Mouse (Mus musculus): ENCODE data around the gene Vmn1r135. TPM values are rescaled to one million over a fixed set of nuclear protein-coding genes. Genes with fewer than 3 reads are reported as not detected.
"Not testable (repeated sequence)": the region's sequence is repeated elsewhere in the genome, so short reads cannot be mapped to it uniquely, and the experiment has no call there.

Vmn1r135 gene
- not detected in 2 replicates for polyA plus RNA-seq (2015; fragmentation: Nextera tagmentation; extraction: Ambion mirVana)

GRCm38 (mm10) chr7:21832051-21832450 lies at the start of gene Vmn1r135:
Gene Vmn1r135, plus strand, starts transcription at chr7:21832351.
- not testable (repeated sequence) for H3K4me3 ChIP-seq (replicated peaks); H3K4me2 ChIP-seq (replicated peaks); H3K9ac ChIP-seq; H3K4me1 ChIP-seq; H3K36me3 ChIP-seq; H3K27me3 ChIP-seq; ATAC-seq (ENCODE audit: insufficient number of reproducible peaks, low FRiP score, low TSS enrichment, low read depth); H3K27ac ChIP-seq (replicated peaks); H3K9me3 ChIP-seq (replicated peaks)
- WGBS: no CpG with 5 or more reads among the region's 1 CpGs

- H3K4me1 ChIP-seq; ATAC-seq (ENCODE audit: insufficient number of reproducible peaks, low FRiP score, low TSS enrichment, low read depth); H3K27me3 ChIP-seq; H3K4me2 ChIP-seq (replicated peaks); H3K4me3 ChIP-seq (replicated peaks); H3K27ac ChIP-seq (replicated peaks); H3K36me3 ChIP-seq; H3K9me3 ChIP-seq (replicated peaks); H3K9ac ChIP-seq: not testable (repeated sequence)
- WGBS: no CpG with 5 or more reads among the region's 3 CpGs
Observed at GRCm38 (mm10) chr7:21796628-21797027, 35.5 kb upstream of the Vmn1r135 start, which contains the start of gene Gm4177. Gene Gm4177, minus strand, starts transcription at chr7:21796728.

DNA sequence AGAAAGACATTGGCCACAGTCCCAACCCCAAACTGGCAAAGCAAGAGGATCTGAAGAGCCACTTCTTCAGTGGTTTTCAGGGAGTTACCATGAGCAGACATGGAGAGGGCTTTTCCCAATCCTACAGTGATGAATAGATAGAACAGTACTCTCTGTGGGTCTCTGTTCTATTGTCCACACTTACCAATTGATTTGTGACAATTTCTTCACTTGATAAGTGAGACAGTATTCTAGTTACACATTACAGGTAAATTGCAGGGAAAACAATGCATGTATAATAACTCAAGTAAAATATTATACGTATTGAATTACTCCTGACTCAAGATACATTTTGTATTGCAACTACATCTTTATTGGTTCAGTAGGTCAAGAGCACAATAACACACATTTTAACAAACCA lies 12.0 kb downstream of the Vmn1r135 start, which contains the start of gene Gm5725:
Gm5725 (minus strand) TSS at position 101 of the 400 bp plus-strand sequence.
- no CpG with 5 or more reads among the region's 1 CpGs for WGBS
- H3K4me2 ChIP-seq (replicated peaks); H3K4me1 ChIP-seq; H3K36me3 ChIP-seq; H3K9ac ChIP-seq; H3K27me3 ChIP-seq; ATAC-seq (ENCODE audit: insufficient number of reproducible peaks, low FRiP score, low TSS enrichment, low read depth); H3K27ac ChIP-seq (replicated peaks); H3K9me3 ChIP-seq (replicated peaks); H3K4me3 ChIP-seq (replicated peaks): not testable (repeated sequence)

Other genes starting within 250 kb of the Vmn1r135 start
- not detected in 2 replicates for gene Vmn1r132, start 218.3 kb upstream of the Vmn1r135 start, polyA plus RNA-seq (2015; fragmentation: Nextera tagmentation; extraction: Ambion mirVana)
- gene Gm4175, start 70.9 kb upstream of the Vmn1r135 start, polyA plus RNA-seq (2015; fragmentation: Nextera tagmentation; extraction: Ambion mirVana): not detected in 2 replicates
- gene Gm4177, start 35.6 kb upstream of the Vmn1r135 start, polyA plus RNA-seq (2015; fragmentation: Nextera tagmentation; extraction: Ambion mirVana): not detected in 2 replicates
- gene Gm5725, start 11.9 kb downstream of the Vmn1r135 start, polyA plus RNA-seq (2015; fragmentation: Nextera tagmentation; extraction: Ambion mirVana): not detected in 2 replicates
- not detected in 2 replicates for gene Gm5891, start 88.9 kb downstream of the Vmn1r135 start, polyA plus RNA-seq (2015; fragmentation: Nextera tagmentation; extraction: Ambion mirVana)
- not detected in 2 replicates for gene Vmn1r137, start 162.2 kb downstream of the Vmn1r135 start, polyA plus RNA-seq (2015; fragmentation: Nextera tagmentation; extraction: Ambion mirVana)
- gene Vmn1r138, start 196.5 kb downstream of the Vmn1r135 start, polyA plus RNA-seq (2015; fragmentation: Nextera tagmentation; extraction: Ambion mirVana): not detected in 2 replicates
- not detected in 2 replicates for gene Gm6176, start 224.0 kb downstream of the Vmn1r135 start, polyA plus RNA-seq (2015; fragmentation: Nextera tagmentation; extraction: Ambion mirVana)
- not detected in 2 replicates for gene Vmn1r139, start 236.7 kb downstream of the Vmn1r135 start, polyA plus RNA-seq (2015; fragmentation: Nextera tagmentation; extraction: Ambion mirVana)